ENCODE assay signal across 22 mouse cellular contexts in genomic region chr9:95052160-95052559, GRCm38 (mm10).
DNase-seq lines count a peak whose midpoint lies in the region; ATAC-seq and TF ChIP-seq lines count a peak whose summit lies in the region.
"Had no signal": no experiment of that assay in that cellular context is flagged by ENCODE, and none has a peak within 500 bp of the region (broad histone marks: within the 10 kb centered on the region; RNA-seq: fewer than 3 reads in every experiment).

No protein-coding gene starts in this region.

- 24% methylated on average over 9 of the region's 9 CpGs for WGBS in kidney, embryonic 14.5 days
- WGBS in stomach, embryonic 14.5 days: 24% methylated on average over 9 of the region's 9 CpGs
- WGBS in stomach, postnatal 0 days: 30% methylated on average over 9 of the region's 9 CpGs

- no peaks in the 10 kb centered on the region for H3K27me3 ChIP-seq in kidney, embryonic 14.5 days (ENCODE audit: control insufficient read depth, insufficient read depth, low read length)
- no peaks in the 10 kb centered on the region for H3K27me3 ChIP-seq in stomach, embryonic 14.5 days (ENCODE audit: control insufficient read depth, insufficient read depth, low read length)
- H3K27me3 ChIP-seq in stomach, postnatal 0 days (ENCODE audit: control insufficient read depth, insufficient read depth, low read length): no peaks in the 10 kb centered on the region
- H3K27me3 ChIP-seq: CH12.LX; embryonic facial prominence, embryonic 15.5 days; heart, embryonic 12.5 days had no signal

- H3K4me2 ChIP-seq in kidney, embryonic 14.5 days (replicated peaks; ENCODE audit: low read depth, low read length): no peak overlapping the region
- no peak overlapping the region for H3K4me2 ChIP-seq in stomach, embryonic 14.5 days (replicated peaks; ENCODE audit: low read depth, low read length)
- no peak overlapping the region for H3K4me2 ChIP-seq in stomach, postnatal 0 days (replicated peaks; ENCODE audit: low read depth)
- H3K4me2 ChIP-seq: embryonic facial prominence, embryonic 15.5 days; heart, embryonic 12.5 days; hindbrain, embryonic 14.5 days had no signal

- no peak overlapping the region for H3K27ac ChIP-seq in kidney, embryonic 14.5 days (ENCODE audit: low read depth, low read length)
- H3K27ac ChIP-seq in stomach, embryonic 14.5 days (ENCODE audit: low read length): no peak overlapping the region
- no peak overlapping the region for H3K27ac ChIP-seq in stomach, postnatal 0 days (replicated peaks)
- H3K27ac ChIP-seq: embryonic facial prominence, embryonic 15.5 days; forebrain, embryonic 10.5 days; heart, adult 2 months; hindbrain, embryonic 10.5 days; hindbrain, embryonic 14.5 days had no signal

- H3K36me3 ChIP-seq in kidney, embryonic 14.5 days (ENCODE audit: control insufficient read depth, insufficient read depth, low read length): no peaks in the 10 kb centered on the region
- H3K36me3 ChIP-seq in stomach, embryonic 14.5 days (ENCODE audit: control insufficient read depth, insufficient read depth, low read length): no peaks in the 10 kb centered on the region
- H3K36me3 ChIP-seq in stomach, postnatal 0 days (ENCODE audit: control insufficient read depth, insufficient read depth, low read length): no peaks in the 10 kb centered on the region
- H3K36me3 ChIP-seq: embryonic facial prominence, embryonic 15.5 days; forebrain, embryonic 10.5 days; heart, embryonic 12.5 days; hindbrain, embryonic 10.5 days had no signal

- TF ChIP-seq CTCF in stomach, postnatal 0 days (IDR thresholded peaks at IDR 0.05; ENCODE audit: low read depth): no peak

- H3K4me1 ChIP-seq in kidney, embryonic 14.5 days (ENCODE audit: control insufficient read depth, insufficient read depth, low read length): no peaks in the 10 kb centered on the region
- H3K4me1 ChIP-seq in stomach, embryonic 14.5 days (ENCODE audit: control insufficient read depth, insufficient read depth, low read length): no peaks in the 10 kb centered on the region
- H3K4me1 ChIP-seq in stomach, postnatal 0 days (replicated peaks; ENCODE audit: control insufficient read depth, insufficient read depth): no peaks in the 10 kb centered on the region
- H3K4me1 ChIP-seq: embryonic facial prominence, embryonic 15.5 days; forebrain, embryonic 10.5 days; heart, embryonic 12.5 days; hindbrain, embryonic 10.5 days had no signal

- H3K9ac ChIP-seq in kidney, embryonic 14.5 days (ENCODE audit: low read depth, low read length): no peak overlapping the region
- no peak overlapping the region for H3K9ac ChIP-seq in stomach, embryonic 14.5 days (replicated peaks; ENCODE audit: low read depth, low read length)
- no peak overlapping the region for H3K9ac ChIP-seq in stomach, postnatal 0 days (ENCODE audit: low read length)
- H3K9ac ChIP-seq: embryonic facial prominence, embryonic 15.5 days; heart, embryonic 12.5 days; hindbrain, embryonic 14.5 days had no signal

- no peak overlapping the region for H3K4me3 ChIP-seq in kidney, embryonic 14.5 days (ENCODE audit: low read length)
- H3K4me3 ChIP-seq in stomach, embryonic 14.5 days (ENCODE audit: low read depth, low read length): no peak overlapping the region
- no peak overlapping the region for H3K4me3 ChIP-seq in stomach, postnatal 0 days (ENCODE audit: low read depth, low read length)
- H3K4me3 ChIP-seq: embryonic facial prominence, embryonic 15.5 days; erythroblast, embryonic 14.5 days; forebrain, embryonic 10.5 days; heart, adult 2 months; heart, embryonic 12.5 days; hindbrain, embryonic 10.5 days had no signal

- ATAC-seq in kidney, embryonic 14.5 days (ENCODE audit: low FRiP score, low TSS enrichment): peak; percentile 81
- peak; percentile 49; the same call in 1 of the 2 replicates for ATAC-seq in stomach, embryonic 14.5 days (ENCODE audit: insufficient number of reproducible peaks, insufficient read depth, low FRiP score, low read depth)
- ATAC-seq in stomach, postnatal 0 days (ENCODE audit: low FRiP score, low TSS enrichment): no peak
- ATAC-seq: forebrain, embryonic 14.5 days had no signal

- DNase-seq in kidney, postnatal 10 days: no peak
- no peak for DNase-seq in stomach, postnatal 0 days (ENCODE audit: low spot score)
- DNase-seq in mesoderm, embryonic 11.5 days (ENCODE audit: low read depth, low spot score): peak; percentile 39
- DNase-seq in cerebellum, adult 8-10 months: no peak
- no peak for DNase-seq in adipocyte (ENCODE audit: low spot score)
- DNase-seq: adrenal gland, postnatal 14 days; cerebellum, adult 11-12 months; cerebellum, adult 9-11 months; cerebellum, postnatal 36 days; embryo, embryonic 11 days; gastrocnemius, postnatal 14 days; heart, adult 2 months had no signal

- no peak for TF ChIP-seq EP300 in stomach, postnatal 0 days (optimal IDR thresholded peaks at IDR 0.05)

- H3K9me3 ChIP-seq in kidney, embryonic 14.5 days (ENCODE audit: control insufficient read depth, low read length): no peaks in the 10 kb centered on the region
- no peaks in the 10 kb centered on the region for H3K9me3 ChIP-seq in stomach, embryonic 14.5 days (ENCODE audit: control insufficient read depth, low read depth, low read length)
- no peaks in the 10 kb centered on the region for H3K9me3 ChIP-seq in stomach, postnatal 0 days (ENCODE audit: control insufficient read depth, low read length)
- H3K9me3 ChIP-seq: embryonic facial prominence, embryonic 15.5 days; forebrain, embryonic 10.5 days; heart, embryonic 12.5 days; hindbrain, embryonic 10.5 days had no signal
